Mouse (Mus musculus): ENCODE measurements at regions not wholly inside any gene's neighbourhood (a gene's known extent, or its start where the extent isn't known, plus 50 kb on each side); places are given as distances from the start of the nearest gene placed in this dataset.

DNA sequence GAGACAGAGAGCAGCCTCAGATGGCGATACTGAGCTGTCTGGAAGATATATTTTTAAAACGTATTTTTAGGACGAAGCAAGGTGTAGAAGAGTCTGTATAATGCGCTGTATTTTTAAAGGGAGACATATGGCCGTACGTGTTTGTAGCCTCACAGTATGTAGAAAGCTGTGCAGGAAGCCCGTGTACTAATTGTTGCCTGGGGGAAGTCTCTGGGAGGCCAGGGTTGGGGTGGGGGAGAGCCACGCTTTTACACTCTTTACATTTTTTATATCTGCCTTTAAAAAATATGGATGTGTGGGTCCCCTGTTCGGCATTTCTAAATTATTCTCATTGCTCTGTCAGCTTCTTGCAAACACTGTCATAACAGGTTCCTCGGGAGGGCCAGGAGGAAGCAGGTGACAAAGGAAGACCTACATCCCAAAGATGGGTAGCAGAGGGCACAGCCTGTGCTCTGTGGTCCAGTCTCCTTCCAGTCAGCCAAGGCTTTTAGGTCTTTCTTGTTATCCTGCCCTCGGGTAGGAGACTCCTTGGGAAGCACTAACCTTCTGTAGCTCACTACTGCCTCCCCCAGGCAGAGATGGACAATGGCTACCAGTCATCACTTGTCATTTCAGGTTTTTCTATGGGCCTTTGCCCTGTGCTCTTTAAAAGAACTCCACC is 74.1 kb upstream of the Cdh5 start:
- peak; percentile 35 to 46 for DNase-seq (ENCODE audit: low spot score in 2 of 2)

- peak; percentile 55 to 81 for DNase-seq (ENCODE audit: low spot score in 2 of 2)
Measured at GRCm38 (mm10) chr8:104028626-104029025, 72.8 kb upstream of the Cdh5 start.

DNA sequence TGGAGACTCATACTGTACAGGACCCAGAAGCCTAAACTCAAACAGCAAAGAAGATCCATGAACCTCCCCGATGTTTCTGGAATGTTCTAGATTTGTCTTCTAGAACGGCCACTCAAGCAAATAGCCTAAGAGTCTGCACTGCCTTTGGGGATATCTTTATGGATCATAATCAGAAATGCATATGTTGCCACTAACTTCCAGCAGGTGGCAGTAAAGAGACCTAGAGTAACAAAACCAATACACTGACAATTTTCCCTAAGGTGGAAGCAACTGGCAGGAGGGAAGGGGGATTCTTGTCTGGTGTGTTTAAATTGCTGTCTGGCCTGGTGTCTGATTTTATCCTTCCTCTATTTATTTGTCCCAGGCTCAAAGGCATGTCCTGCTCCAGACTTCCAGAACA is 69.2 kb upstream of the Cdh5 start:
- DNase-seq (ENCODE audit: low spot score in 2 of 2) = no peak

- DNase-seq (ENCODE audit: low spot score in 2 of 2) = no peak
Measured at GRCm38 (mm10) chr8:104033148-104033547, 68.3 kb upstream of the Cdh5 start.

DNA sequence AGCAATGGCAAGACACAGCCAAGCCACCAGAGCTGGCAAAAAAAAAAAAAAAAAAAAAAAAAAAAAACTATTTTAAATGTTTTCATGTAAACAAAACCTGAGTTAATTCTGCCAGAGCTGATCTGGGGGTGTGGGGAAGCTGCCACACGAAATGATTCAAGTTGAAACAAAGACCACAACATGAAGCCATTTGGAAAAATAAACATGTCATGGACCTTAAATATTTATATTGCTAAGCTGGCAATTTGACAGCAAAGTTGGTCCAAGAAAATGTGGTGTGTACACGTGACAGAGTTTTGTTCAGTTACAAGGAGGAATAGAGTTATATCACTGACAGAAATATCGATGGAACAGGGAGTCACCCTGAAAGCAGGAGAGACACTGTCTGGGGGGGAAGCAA is 67.1 kb upstream of the Cdh5 start:
- no peak for DNase-seq (ENCODE audit: low spot score in 2 of 2)

DNA sequence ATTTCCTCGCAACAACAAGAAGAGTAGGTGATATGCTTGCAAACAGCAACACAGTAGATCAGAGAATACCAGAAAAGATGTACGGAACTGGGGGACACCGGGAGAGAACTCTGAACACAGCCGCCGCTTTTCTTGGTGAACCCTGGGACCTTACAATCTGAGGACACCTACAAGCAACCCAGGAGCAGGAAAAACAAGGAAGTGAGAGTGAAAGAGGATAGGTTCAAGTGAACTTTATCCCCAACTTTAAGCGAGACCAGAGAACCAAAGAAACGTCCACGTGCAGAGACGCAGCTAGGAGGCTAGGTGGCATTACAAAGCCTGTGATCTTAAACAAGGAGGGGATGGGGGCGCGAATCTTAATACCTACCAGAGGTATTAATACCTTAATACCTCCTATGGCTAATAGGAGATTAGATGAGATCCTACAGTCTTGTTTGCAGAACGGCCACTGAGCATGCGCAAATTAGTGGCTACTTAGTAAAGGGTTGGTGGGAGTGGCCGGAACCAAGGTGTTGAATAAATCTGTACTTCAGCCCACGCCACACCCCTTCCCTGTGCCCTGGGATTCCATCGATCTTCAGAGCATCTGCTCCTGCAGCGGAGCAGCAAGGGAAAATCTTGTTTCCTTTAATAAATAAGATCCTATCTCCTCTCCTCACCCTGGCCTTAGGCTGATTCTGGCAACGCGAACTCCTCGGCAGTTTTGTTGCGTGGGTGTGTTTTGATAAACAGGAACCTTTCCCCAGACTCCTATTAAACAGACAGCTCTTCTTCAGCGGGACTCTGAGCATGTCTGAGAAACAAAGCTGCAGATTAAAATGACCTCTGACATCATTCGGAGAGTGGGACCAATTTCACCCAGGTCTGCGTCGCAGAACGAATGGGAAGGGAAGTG is 64.6 kb upstream of the Cdh5 start:
- DNase-seq (ENCODE audit: low spot score in 2 of 2) = no peak

GRCm38 (mm10) chr8:104037611-104038010 is 63.8 kb upstream of the Cdh5 start:
- DNase-seq (ENCODE audit: low spot score in 2 of 2) = no peak

DNA sequence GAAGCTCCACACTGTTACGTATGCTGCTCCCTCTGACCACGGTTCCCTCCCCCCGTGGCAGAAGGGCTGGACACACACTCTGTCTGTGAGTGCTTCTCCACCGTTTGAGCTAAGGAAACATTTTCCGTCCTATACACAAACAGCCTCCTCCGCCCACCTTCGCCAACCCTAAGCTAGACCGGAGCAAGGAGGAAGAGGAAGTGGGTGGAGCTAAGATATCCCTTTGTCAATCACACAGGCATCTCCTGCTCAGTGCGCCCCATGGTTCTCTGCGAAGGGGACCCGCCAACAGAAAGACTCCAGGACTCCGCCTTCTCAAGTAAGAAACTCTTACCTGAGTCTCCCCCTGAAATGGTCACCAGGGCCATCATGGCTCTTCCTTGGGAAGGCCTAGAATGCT is 61.9 kb upstream of the Cdh5 start:
- DNase-seq (ENCODE audit: low spot score in 2 of 2) = no peak

GRCm38 (mm10) chr8:104041522-104041921 is 59.9 kb upstream of the Cdh5 start:
- no peak for DNase-seq (ENCODE audit: low spot score in 2 of 2)

- DNase-seq (ENCODE audit: low spot score in 2 of 2) = no peak
Measured at GRCm38 (mm10) chr8:104042434-104042833, 59.0 kb upstream of the Cdh5 start.

DNA sequence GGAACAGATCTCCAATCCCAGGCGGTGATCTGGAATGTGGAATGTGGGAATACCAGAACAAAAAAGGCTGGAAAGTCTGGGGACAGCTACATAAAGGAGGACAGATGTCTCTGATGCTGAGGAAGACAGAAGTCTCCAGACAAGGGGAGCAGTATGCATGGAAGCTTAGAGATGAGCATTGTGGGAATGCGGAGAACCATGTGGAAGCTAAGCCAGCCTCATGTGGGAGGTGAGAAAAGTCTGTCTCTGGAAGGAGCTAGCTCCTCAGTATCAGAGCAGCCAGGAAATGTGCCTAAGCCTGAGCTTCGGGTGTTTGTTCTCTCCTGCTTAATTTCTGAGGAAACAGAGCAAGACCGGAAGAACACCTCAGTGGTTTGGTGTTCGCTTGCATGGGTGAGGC is 53.4 kb upstream of the Cdh5 start:
- DNase-seq (ENCODE audit: low spot score in 2 of 2) = no peak

GRCm38 (mm10) chr8:104049181-104049580 is 52.2 kb upstream of the Cdh5 start:
- no peak for DNase-seq (ENCODE audit: low spot score in 2 of 2)

DNA sequence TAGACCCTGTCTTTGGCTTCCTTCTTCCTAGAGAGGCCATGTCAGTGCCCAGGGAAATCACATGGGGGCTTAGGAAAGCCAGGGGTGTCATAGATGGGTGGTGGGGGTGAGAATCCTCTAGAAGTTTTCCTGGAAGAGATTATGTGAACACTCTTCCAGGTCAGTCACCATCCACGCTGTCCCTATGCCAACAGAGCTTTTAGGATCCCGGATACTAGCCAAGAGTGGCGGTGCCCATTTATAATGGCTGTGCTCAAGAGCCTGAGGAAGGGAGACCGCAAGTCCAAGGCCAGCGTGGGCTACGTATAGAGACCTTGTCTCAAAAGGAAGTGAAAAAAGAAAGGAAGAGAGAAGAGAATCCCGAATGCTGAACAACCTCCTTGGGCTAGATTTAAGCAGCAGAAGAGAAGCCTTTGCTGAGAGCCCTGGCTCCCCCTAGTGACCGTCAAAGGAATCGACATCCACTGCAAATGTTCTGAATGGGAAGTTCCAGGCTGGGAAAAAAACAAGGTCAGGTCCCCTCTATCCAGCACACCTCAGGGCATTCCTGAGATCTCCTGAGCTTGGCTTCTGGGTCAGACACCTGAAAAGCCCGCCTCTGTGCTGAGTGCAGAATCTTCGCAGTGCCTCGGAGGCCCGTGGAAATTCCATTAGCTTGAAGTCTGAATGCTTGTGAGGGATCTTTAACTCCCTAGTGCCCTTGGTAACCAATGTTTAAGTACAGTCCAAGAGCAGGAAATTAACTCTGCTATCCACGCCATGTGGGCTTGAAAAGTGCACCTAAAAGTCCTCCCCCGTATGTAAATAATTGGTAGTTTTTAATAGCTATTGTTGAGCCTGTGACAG is 50.5 kb upstream of the Cdh5 start:
- DNase-seq (ENCODE audit: low spot score in 2 of 2) = peak in 1 of 2 experiments; percentile 77

- no peak for DNase-seq (ENCODE audit: low spot score in 2 of 2)
Measured at GRCm38 (mm10) chr8:104051540-104051882, 49.9 kb upstream of the Cdh5 start.

All from frontal cortex, postnatal 14 days (tissue).